Mouse (Mus musculus): ENCODE results near the gene Ccr4.
"Not testable (repeated sequence)": the region's sequence is repeated elsewhere in the genome, so short reads cannot be mapped to it uniquely, and the experiment has no call there.

Gene Ccr4

DNA sequence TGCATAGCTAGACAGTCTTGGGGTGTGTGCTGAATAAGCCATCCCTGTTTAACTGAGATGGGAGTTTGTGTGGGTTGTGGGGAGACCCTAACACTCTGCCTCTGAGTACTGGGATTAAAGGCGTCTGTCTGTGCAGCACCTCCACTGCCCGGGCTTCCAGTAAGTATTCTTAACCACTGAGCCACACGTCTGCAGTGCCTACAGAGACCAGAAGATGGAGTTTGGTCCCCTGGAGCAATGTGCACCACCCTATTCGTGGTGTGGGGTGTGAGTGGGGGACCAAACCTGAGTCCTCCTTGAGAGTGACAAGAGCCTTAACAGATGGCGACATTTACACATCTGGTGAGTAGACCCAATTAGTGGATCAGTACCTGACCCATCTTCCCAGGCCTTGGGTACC is 17.3 kb upstream of the Ccr4 start:
- no peak for DNase-seq

DNA sequence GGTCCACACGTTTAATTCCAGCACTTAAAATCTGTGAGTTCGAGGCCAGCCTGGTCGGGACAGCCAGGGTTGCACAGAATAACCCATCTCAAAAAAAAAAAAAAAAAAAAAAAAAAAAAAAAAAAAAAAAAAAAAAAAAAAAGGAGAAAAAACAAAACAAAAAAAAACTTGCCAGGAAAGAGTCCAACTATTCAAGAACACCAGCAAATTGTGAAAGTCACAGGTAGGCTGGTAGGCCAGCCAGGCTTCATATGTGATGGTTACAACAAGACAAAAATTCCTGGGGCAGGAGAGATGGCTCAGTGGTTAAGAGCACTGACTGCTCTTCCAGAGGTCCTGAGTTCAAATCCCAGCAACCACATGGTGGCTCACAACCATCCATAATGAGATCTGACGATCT is 15.8 kb upstream of the Ccr4 start:
- DNase-seq = not testable (repeated sequence)

DNA sequence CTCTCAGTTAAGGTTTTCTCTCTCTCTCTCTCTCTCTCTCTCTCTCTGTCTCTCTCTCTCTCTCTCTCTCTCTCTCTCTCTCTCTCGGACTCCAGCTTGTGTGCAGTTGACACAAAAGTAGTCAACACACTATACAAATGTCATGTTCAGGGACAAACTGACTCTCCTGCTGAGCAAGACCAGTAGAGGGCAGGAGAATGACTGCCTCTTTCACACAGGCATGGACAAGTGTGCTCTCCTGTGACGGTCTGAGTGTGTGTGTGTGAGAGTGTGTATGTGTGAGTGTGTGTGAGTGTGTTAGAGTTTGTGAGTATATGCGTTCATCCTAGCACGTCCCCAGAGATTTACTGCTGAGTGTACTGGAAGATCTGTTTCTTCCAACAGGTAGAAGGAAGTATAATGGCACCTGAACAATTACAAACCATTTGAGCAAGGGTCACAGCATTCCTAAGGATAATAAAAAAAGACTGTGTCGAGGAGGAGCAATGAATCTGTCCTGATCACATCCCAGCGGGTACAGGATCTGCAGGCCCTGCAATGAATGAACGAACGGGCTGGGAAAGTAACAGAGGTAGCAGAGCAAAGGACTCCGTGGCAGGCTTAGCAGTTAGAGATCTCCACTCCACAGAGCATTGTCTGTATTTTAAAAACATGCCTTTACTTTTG is 14.2 kb upstream of the Ccr4 start:
- no peak for DNase-seq

DNA sequence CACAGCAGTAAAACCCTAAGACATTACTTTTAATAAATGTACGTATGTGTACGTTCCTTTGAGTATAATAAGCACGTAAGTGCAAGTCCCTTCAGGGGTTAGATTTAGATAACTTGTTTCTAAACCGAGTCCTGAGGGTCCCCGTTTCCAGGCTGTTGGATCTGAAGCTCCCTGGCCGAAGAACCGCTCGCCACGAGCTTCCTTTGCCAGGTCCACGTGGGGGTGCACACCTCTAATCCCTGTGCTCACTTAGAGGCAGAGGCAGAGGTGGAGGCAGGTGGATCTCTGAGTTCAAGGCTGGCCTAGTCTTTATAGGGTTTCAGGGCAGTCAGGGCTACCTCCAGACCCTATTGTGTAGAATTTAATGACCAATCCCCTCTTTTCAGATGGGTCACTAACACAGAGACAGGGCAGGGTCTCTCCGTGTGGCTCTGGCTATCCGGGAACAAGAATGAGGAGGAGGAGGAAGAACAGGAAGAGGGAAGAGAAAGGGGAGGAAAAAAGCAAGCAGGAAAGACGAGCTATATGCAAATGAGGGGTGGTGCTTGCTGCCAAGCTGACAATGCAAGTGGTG is 13.3 kb upstream of the Ccr4 start:
- no peak for DNase-seq

DNA sequence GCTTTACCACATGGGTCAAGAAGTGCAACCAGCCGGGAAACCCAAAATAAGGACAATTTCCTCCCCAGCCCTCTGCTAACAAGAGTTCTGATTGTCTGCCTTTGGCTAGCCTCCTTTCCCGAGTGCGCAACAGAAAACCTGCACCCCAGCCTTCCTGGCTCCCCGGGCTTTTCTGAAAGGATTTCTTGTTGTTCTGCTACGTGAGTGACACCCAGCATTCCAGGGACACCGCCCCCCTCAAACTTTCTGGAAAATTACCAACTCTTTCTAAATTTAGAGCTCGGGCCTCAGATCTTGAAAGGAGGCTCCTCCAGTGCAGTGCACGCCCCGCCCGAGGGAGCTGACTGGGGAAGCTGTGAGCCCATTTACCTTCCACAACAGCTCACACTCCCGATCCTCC is 10.6 kb upstream of the Ccr4 start, which contains the start of gene C130032M10Rik:
C130032M10Rik (plus strand) TSS at position 334 of the 400 bp plus-strand sequence.
- no peak for DNase-seq

DNA sequence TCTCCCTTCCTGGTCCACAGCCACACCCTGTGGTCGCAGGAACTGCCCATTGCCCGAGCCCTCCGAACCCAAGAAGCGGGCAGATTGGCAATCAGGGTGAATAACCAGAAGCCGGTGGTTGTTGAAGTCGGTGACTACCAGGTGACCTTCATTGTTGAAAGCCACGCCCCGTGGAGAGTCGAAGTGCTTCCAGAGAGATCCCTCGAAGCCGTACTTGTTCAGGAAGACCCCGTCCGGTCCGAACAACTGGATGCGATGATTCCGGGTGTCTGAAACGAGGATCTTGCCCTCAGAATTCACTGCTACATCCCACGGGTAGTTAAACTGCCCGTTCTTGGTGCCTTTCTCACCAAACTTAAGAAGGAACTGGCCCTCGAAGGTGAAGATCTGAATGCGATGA is 8.1 kb upstream of the Ccr4 start:
- no peak for DNase-seq

DNA sequence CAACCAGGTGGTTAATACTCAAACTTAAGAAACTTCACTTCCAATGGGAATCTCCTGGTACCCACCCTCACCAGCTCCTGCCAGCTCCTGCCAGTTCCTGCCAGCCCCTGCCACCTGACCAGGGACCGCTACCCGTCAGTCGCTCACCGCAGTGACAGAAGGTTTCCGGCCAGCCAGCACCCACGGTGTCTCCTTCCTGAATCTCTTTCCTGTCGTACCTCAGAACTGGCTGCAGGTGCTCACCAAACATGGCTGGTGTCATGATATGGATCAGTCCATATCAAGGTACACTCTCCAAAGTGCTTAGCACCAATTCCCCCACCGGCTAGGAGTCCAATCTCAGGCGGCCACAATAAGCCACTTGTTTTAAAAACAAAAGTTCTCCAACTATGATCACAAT is 5.1 kb upstream of the Ccr4 start:
- no peak for DNase-seq

DNA sequence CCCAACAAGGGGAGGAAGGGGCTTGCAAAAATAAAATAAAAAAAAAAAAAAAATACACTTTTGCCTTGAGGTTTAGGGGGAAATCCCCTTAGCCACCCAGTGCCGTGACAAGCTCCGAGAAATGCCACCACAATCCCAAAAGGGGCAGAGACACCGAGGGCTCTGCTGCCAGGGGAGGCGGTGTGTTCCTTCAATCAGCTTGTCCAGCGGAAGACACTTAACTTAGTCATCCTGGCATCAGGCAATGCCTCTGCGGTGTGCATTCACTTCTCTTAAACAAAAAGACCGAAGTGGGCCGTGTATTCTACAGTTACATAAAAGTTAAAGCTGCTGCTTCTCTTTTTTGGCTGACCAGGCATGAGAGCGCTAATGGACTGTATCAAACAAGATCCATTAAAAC is 2.7 kb upstream of the Ccr4 start:
- DNase-seq = no peak

DNA sequence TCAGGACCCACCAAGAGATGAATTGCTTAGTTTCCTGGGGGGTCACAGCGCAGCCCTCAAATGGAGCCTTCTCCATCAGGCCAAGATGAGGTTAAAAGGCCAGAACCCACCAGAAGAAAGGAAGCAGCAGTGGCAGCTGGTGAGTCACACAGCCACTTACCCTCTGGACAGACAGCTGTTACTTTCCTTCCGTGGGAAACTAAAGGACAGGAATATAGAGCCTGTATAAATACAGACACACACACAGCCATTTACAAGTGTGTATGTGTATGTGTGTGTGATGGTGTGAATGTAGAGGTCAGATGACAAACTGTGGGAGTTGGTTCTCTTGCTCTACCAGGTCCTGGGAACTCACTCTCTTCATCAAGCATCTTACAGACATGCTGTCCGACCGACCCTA is 1.8 kb upstream of the Ccr4 start:
- DNase-seq = no peak

DNA sequence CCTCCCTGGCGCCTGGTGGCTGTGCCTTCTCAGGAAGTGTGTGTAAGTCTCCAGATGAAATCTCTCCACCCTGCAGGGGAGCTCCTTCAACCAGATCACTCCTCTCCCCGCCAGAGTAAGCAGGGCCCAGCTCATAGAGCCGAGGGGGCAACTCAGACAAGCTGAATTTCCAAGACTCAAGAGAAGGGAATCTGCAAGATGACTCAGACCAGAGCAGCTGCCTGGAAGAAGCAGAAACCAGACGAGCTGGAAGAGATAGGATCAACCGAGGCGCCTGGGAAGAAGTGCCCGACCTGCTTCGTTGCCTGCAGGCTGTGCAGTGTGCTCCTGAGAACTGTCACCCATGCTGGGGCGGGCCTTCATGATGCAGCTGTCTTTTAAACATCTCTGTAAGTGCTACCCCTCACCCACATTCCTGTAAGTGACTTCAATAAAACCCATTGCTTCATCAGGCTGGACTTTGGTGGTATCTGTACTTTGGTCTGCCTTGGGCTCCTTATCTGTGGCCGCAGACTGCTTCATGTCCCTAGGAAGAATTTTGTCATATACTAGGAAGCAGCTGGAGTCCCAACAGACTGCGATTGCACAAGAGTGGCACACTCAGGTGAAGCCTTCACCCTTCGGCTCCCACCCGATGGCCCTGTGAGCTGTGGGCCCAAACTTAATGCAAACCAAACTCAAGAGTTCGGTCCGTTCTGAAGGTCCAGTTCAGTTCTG is 1.8 kb downstream of the Ccr4 start:
- no peak for DNase-seq

DNA sequence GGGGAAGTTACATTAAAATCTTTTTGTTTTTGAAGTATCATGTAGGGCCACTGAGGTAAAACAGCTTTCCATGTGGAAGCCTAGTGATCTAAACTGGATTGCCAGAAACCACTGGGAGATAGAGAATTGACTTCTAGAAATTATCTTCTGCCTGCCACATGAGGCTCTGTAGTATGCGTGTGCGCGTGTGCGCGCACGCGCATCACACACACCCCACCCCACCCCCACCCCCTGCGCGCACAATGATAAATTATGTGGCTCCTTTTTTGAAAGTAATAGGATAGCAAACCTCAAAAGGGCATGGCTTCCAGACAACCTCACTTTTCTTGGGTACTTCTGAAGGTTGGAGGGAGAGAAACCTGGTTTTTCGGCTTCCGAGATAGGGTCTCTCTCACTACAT is 2.8 kb downstream of the Ccr4 start:
- no peak for DNase-seq

DNA sequence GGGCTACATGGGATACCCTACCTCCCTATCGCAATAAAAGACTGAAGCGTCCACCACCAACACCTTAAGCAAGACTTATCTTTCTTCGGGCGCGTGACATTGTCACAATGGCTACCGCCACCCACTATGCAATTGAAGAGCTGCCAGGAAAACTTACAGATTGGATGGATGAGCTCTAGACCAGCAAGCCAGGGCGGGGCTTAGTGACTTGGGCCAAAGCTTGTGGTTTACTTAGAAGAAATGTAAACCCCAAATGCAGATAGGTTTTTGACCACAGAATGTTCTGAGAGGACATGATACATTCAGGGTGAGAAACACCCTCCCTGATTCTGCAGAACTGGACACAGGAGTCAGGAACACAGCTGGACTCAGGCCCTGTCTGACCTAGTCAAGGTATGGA is 3.6 kb downstream of the Ccr4 start:
- DNase-seq = no peak

DNA sequence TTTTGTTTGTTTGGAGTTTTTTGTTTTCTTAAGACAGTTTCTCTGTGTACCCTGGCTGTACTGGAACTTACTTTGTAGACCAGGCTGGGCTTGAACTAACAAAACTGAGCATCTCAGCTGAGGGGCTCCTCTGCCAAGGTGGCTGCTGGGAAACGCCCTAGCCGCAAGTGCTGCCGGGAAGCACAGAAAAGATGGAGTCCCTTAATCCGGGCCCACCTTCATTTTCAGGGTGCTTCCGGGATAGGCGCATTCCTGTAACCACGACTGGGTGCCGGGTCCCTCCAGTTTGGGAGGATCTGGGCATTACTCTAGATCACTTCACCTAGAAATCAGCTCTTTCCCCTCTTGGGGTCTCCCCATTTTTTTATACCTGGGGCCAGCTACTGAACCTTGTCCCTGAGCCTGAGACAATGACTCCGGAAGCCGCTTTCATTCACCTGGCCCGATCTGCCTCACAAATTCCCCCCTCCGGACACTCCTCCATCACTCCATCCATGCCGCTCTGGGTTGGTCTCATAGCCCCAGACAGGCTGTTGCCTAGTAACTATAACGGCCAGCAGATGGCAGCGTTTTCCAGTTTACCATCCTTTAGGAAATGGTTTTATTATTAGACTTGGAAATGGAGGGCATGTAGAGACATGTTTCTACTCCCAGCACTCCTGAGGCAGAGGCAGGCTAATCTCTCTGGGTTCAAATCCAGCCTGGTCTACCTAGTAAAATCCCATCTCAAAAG is 4.8 kb downstream of the Ccr4 start:
- DNase-seq = peak; percentile 71 to 83

DNA sequence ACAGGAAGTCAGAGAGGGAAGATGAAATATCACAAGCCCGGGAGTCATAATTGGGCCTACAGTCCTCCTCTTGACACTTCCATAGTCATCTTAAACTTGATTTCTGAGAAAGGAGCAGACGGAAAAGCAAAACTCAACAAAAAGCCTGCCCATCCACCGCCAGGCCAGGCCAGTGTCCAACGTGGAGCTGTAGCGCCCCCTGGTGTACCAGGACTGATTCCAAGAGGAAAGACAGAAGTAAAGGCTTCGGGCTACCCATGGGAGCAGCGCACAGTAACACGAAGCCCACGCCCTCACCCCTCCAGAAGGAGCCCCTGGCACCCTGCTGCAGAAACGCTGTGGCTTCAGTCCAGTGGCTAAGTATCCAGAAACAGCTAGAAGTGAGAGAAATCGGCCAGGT is 6.5 kb downstream of the Ccr4 start:
- peak; percentile 87 to 96 for DNase-seq

DNA sequence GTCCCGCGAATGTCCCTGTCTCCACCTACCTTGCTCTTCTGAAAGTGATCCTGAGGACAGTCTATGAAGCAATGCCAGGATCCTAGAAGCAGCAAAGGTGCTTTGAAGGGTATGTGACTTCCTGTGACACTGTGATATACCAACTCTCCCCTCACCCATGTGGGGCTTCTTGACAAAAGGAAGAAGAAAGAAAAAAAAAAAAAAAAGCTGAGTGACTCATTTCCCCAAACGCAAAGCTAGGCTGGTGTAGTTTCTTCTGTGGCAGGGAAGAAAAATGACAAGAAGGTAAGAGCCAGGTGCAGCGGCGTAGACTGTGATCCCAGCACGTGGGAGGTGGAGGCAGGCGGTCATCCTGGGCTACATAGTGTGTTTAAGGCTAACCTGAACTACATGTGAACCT is 8.2 kb downstream of the Ccr4 start:
- DNase-seq = no peak

DNA sequence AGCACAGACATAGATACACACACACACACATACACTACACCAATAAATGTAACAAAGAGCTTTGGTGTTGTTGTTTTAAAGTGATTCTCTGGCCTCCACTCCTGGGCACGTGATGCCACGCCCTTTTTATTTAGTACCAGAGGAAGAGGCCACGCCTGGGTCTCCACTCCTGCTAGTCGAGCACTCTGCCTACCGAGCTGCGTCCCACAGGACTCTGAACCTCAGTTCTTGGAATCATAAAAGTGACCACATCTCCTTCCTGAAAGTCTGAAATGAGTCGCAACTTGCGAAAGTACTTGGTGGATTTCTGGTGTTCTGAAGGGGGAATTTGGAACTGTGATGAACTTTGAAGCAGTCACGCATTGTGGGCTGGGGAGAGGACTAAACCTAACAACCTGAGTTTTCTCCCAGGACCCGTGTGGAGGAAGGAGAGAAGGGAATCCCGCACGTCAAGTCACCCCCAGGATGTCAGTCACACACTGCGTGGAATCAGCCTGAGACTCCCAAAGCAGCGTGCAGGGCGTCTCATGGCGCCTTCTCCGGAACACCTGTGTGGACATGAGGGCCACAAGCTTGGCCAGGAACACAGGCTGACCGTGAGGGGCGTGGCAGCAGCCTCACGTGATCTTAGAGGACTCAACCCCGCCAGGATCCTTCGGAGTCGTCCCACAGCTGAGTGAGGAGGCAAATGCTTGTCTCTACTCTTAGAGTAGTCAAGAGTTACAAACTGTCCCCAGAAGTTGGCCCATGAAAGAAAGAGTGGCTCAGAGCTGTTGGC is 17.0 kb downstream of the Ccr4 start:
- DNase-seq = no peak

DNA sequence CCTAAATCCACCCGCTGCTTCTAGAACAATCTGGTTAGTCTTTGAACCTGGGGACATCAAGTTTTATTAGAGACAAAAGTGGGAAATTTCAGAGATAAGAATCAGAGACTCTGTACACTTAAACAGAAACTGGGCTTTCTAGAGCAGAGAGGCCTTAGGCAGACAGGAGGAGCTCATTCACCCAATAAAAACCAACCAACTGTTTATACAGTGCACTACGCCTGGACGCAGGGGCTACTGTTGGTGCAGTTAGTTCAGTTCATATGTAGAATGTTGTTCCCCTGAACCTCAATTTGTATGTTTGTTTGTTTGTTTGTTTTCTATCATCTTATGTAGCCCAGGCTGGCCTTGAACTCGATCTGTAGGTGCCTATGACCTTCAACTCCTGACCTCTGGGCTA is 17.9 kb downstream of the Ccr4 start:
- DNase-seq = no peak

DNA sequence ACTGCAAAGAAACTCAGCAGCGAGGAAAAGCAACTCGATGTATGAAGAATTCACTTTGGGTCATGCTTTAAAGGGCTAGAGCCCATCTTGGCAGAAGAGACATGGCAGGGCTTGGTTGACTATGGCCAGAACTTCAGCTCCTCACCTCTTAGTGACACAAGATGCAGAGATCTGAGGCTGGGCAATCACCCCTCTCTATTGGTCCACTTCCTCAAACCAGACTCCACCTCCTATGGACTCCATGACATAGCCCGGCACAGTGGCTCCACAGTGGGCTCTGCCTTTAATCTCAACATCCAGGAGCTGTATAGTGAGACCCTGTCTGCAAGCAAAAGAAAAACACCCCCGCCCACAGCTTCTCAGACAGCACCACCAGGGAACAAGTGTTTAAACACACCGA is 19.9 kb downstream of the Ccr4 start:
- no peak for DNase-seq

DNA sequence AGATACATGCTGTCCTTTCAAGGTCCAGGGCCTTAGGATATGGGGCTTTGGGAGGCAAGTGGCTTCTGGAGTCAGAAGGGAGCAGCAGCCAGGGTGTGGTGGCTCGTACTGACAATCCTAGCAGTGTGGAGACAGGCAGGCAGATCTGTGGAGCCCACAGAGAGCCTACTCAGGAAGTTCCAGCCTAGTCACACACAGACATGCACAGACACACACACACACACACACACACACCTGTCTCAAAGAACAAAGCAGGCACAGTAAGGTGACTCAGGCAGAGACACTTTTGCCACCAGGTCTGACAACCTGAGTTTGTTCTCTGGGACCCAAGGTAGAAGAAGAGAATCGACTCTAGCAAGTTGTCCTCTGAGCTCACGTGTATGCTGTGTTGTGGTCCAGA is 23.8 kb downstream of the Ccr4 start:
- no peak for DNase-seq

DNA sequence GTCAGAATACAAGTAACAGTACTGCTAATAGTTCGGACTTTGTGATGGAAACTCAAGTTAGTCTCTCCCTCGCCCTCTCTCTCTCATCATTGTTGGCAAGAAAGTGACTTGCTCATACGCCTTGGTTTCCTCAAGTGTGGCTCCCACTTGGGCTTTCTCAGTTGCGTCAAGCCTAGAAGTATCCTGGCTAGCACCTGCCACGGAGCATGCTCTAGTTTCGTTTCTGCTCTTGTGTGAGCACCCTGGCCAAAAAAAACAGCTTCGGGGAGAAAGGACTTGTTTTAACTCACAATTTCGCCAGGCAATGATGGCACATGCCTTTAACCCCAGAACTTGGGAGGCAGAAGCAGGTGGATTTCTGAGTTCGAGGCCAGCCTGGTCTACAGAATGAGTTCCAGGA is 27.7 kb downstream of the Ccr4 start:
- no peak for DNase-seq

DNA sequence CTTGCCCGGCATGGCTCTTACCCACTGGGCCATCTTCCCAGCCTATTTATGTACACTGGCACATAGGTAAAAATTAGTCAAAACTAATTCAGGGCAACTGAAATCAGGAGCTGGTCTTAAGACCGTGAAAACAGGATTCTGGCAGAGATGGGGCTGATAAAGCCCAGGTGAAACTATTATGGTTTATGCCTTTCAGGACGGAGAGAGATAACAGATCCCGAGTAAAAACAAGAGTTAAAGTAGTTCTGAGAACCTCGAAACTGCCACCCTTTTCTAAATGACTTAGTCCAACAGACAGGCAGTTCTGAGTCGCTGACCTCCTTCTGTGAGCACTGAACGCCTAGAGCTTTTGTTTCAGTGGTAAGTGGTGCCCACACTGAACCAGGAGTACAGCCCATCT is 32.8 kb downstream of the Ccr4 start:
- no peak for DNase-seq

DNA sequence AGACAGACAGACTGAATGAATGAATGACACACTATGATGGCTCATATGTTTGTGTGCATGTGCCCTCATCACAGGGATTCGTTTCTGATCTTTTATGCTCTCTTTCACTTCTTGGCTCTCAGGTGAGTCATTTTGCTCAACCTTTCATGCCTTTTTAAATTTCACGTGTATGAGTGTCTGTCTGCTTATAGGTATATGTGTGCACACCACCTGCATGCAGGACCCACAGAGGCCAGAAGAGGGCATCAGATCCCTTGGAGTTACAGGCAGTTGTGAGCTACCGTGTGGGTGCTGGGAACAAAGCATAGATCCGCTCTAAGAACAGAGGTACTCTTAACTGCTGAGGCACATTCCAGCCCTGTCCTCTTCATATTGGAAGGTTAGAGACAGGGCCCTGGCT is 36.0 kb downstream of the Ccr4 start:
- no peak for DNase-seq

DNA sequence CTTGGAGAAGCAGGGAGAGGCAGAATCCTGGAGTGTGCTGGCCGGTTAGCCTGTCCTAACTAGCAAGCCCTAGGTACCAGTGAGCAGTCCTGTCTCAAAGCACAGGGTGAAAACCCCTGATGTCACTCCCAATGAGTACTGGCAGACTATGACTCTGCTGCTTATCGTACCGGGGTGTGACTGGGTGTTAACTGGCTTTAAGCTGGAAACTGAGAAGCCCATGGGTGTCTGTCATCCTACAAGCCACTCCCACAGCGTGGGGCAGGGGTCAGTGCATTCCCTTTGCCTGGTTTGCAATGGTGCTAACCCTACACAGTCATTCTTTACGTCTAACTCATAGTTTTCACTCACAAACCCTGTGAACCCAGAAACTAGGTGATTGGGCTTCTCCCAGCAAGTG is 36.5 kb downstream of the Ccr4 start:
- DNase-seq = no peak

All from cerebellum, postnatal 14 days (tissue).